Mouse (Mus musculus): ENCODE measurements at regions not wholly inside any gene's neighbourhood (a gene's known extent, or its start where the extent isn't known, plus 50 kb on each side); places are given as distances from the start of the nearest gene placed in this dataset.

DNA sequence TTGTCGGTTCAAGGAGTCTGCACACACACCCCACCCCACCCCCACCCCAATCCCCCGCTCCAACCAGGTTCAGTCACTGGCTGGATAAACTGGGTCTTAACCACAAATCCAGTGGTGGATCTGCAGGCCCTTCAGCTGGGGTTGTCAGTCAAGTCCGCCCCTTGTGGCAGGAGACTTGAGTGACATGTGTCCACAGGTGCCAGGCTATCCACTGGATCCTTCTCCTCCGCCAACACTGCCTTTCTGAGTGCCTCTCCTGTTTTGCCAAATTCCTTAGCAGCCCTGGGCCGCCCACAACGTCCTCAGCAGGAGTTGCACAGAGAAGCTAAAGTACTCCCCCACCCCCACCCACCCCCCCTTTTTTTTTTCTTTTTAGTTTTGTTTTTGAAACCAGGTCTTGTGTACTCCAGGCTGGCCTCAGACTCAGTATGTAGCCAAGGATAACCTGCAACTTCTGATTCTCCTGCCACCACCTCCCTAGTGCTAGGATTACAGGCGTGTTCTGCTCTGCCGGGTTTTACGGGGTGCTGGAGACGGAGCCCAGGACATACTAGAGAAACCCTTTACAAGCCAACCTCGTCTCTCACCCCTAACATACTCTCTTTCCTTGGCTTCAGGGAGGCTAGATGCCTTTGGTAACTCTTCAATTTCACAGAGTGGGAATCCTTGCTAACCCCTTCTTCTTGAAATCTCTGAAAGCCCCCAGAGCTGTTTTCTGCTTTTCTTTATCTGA is 57.2 kb upstream of the Zfp280d start:
- no peak for DNase-seq (ENCODE audit: extremely low spot score, low read depth, low spot score)

DNA sequence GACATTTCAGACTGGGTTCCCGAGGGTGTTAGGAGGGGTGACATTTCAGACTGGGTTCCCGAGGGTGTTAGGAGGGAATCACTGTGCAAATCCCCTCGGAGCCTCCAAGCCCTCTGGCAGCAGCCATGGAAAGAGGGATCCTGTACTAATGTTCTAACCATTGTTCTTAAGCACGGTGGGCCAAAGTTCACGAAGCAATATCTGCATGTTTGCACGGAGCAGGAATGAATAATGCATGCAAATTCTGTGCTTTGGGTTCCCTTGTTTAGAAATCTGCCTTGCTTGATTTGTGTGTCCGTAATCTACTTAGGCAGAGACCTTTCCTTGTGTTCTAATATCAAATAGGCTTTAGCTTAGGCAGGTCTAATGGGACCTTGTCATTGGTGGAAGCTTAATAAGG is 55.9 kb upstream of the Zfp280d start:
- no peak for DNase-seq (ENCODE audit: extremely low spot score, low read depth, low spot score)

DNA sequence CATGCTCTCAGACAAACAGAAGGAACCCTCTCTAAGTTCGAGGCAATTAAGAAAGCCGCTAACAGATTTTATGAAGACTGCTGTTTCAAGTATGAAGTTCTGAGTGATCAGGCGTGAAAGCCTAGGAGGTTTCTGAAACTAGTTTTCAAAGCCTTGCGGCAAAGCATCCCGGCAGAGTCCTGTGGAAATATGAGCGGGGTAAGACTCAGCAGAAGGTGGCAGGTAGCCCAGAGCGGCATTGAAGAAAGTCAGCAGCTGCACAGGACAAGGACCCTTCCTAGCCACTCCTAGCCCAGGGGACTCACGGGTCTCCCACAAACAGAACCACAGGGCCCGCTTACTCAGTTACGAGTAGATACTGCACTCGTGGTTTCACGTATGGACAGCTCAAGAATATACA is 54.8 kb upstream of the Zfp280d start:
- no peak for DNase-seq (ENCODE audit: extremely low spot score, low read depth, low spot score)

DNA sequence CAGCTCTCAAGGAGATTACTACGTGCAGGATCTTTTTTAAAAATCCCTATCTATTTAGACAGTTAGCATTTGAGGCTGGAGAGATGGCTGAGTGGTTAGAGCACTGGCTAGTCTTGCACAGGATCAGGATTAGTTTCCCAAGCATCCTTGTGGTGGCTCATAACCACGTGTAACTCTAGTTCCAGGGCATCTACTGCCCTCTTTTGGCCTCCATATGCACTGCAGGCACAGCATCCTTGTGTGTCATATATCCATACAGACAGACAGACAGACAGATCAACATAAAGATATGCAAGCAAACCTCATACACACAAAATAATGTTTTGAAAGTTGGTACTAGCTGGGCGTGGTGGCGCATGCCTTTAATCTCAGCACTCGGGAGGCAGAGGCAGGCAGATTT is 53.3 kb upstream of the Zfp280d start:
- DNase-seq (ENCODE audit: extremely low spot score, low read depth, low spot score) = no peak

Measured in hindlimb bud, embryonic 11.5 days (tissue).